Mouse (Mus musculus) retina, postnatal 1 day (tissue): ENCODE results near the gene Kcnj16.

ENCODE experiments used
- DNase-seq: peaks from one replicate; pipeline ENCODE4 v3.0.0-alpha.2; 2012

Kcnj16 gene

DNA sequence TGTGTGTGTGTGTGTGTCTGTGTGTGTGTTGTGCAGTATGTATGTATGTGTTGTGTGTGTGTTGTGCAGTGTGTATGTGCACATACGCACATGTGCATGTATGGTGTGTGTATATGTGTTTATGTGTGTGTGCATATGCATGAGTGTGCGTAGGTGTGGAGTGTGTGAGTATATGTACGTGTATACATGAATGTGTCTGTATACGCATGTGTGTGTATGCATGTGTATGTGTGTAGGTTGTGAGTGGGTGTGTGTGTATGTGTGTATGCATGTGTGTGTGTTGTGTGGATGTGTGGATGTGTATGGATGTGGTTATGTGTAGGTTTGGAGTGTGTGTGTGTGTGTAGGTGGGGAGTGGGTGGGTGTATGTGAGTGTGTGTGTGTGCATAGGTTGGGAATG lies 89.6 kb downstream of the Kcnj16 start:
- DNase-seq: no peak

DNA sequence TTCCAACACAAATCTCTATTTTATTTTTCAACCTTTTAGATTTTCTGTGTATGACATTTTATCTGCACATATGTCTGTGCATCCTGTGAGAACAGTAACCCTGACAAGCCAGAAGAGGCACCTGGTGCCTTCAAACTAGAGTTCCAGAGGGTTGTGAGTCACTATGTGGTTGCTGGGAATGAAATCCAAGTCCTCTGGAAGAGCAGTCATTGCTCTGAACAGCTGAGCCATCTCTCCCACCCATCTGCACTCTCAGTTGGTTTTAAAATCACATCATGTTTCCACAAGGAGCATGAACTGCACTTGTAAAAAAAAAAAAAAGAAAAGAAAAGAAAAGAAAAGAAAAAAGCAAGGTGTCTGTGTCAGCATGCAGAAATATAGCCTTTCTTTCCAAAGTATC lies 91.6 kb downstream of the Kcnj16 start:
- no peak for DNase-seq

GRCm38 (mm10) chr11:111060216-111060615 lies 92.4 kb downstream of the Kcnj16 start:
- peak; percentile 60 for DNase-seq

DNA sequence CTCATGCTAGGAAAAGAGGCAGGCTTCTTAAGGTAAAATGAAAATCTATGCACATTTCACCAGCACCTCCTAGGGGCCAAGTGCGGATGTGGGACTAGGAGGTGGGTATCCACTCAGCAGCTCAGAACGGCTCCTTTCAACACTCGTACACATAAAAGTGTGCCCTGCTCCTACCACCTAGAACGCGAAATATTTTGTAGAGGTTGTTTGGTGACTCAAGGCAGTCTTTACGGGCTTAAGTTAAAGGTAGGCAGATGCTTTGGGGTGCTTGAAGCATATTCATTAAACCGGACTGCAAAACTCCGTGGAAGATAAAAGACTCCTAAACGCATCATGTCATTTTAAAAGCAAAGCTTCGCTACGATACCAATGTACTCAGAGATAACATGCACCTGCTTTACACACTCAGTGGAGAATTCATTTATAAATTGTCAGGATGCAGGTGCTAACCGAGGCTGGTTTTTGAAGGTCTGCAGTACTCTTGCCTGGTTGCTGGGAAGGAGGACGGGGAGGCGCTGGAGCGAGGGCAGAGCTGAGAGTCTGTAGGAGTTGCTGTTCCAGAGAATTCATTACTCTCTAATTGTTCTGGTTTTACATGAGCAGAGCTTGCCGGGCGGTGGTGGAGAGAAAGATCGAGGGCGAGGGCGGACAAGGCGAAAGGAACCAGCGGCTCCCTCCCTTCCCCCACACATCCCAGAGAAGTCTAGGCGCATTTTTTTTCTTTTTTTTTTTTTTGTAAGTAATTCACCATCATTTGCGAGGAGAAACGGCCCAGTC lies 97.1 kb downstream of the Kcnj16 start:
- DNase-seq: peak; percentile 77

GRCm38 (mm10) chr11:111065635-111066298 lies 97.9 kb downstream of the Kcnj16 start, which contains the start of gene Kcnj2:
TSS of gene Kcnj2 (plus strand) at chr11:111066164.
- DNase-seq: peak; percentile 96

GRCm38 (mm10) chr11:111066299-111066691 lies 98.5 kb downstream of the Kcnj16 start:
- DNase-seq: no peak

DNA sequence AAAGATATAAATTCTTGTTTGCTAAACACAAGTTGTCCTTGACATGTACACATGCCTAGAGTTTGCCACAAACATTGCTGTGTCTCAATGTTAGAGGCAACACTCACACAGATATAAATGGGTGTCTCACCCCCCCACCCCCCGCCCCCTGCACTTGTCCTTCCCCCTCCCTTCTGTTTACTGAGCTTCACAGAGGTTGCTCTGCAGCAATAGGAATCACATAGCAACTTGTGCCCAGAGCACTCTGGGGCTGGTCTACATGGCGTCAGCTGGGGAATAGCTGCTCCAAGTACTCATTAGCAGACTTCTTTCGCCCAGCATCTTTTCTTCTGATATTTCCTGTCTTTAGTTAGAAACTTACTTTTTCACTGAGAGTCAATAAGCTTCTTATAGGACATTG lies 100.0 kb downstream of the Kcnj16 start:
- no peak for DNase-seq

DNA sequence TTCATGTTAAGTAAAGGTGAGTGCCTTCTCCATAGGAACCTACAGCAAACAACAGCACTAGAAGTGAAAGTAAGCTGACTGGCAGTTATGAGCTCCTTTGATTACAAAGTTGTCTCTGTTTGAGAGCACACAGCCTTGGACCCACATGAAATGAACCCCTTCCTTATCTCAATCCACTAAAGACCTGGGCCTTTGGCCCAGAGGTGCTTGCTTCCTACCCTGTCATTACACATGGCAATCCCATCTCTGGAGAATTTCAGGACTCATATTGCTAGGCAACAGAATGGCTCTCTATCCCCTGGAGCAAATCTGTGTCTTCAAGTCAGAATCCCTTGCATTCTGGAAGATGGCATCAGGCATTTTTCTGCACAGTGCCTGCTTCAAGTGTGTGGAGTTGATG lies 102.6 kb downstream of the Kcnj16 start:
- no peak for DNase-seq

GRCm38 (mm10) chr11:111074131-111074530 lies 106.3 kb downstream of the Kcnj16 start:
- no peak for DNase-seq
